Mouse (Mus musculus) thymus, adult 2 months (tissue): Measurements from ENCODE around the gene Tgif2.

Experiments used
- CTCF ChIP-seq: fragments of 200-500 bp; IDR thresholded peaks from 2 replicates; pipeline ENCODE4 v1.5.1; 2012; ENCODE audit warnings: mild to moderate bottlenecking, control low read depth, low read length, moderate library complexity, borderline replicate concordance; ENCODE audit not compliant: control insufficient read depth, poor library complexity, insufficient read depth; ENCODE audit errors: extremely low read depth
- POLR2A ChIP-seq: fragments of 200-500 bp; IDR thresholded peaks from 2 replicates; pipeline ENCODE4 v1.6.1; 2012; ENCODE audit warnings: mild to moderate bottlenecking, low read length, control low read depth, moderate library complexity; ENCODE audit not compliant: control insufficient read depth, poor library complexity, insufficient read depth; ENCODE audit errors: extremely low read depth

- TF ChIP-seq CTCF, result no peak
- TF ChIP-seq POLR2A, result no peak
Observed at GRCm38 (mm10) chr2:156848526-156849182, 8.8 kb downstream of the Tgif2 start.
